Mouse (Mus musculus) kidney, embryonic 14.5 days (tissue): Measurements from ENCODE around the gene Smurf2. TPM values are rescaled to one million over a fixed set of nuclear protein-coding genes. Genes with fewer than 3 reads are reported as not detected.

Experiments used
- ATAC-seq: fragments of 200-750 bp; cut with Nextera tagmentation; 2 replicates; pipeline ENCODE4 v1.8.0; 2017; ENCODE audit warnings: moderate number of reproducible peaks, mild to moderate bottlenecking, moderate TSS enrichment, moderate library complexity; ENCODE audit not compliant: low FRiP score, low TSS enrichment
- H3K27ac ChIP-seq: fragments of 300-500 bp; sonication (generic); 2 replicates; pipeline ENCODE4 v1.5.1; 2014; ENCODE audit warnings: low read depth, mild to moderate bottlenecking, low read length, moderate library complexity, mixed read lengths
- H3K27me3 ChIP-seq: fragments of 300-500 bp; sonication (generic); 2 replicates; pipeline ENCODE4 v1.6.1; 2014; ENCODE audit warnings: mild to moderate bottlenecking, low read length; ENCODE audit not compliant: control insufficient read depth, insufficient read depth
- H3K36me3 ChIP-seq: fragments of 300-500 bp; sonication (generic); 2 replicates; pipeline ENCODE4 v1.6.1; 2014; ENCODE audit warnings: low read length, mixed read lengths; ENCODE audit not compliant: control insufficient read depth, insufficient read depth
- H3K4me1 ChIP-seq: fragments of 300-500 bp; sonication (generic); 2 replicates; pipeline ENCODE4 v1.6.1; 2014; ENCODE audit warnings: low read length, mixed read lengths; ENCODE audit not compliant: control insufficient read depth, insufficient read depth
- H3K4me2 ChIP-seq: fragments of 300-500 bp; sonication (generic); replicated peaks from 2 replicates; pipeline ENCODE4 v1.6.1; 2014; ENCODE audit warnings: low read depth, mild to moderate bottlenecking, low read length
- H3K4me3 ChIP-seq: fragments of 300-500 bp; sonication (generic); 2 replicates; pipeline ENCODE4 v1.5.1; 2014; ENCODE audit warnings: mild to moderate bottlenecking, low read length
- H3K9ac ChIP-seq: fragments of 300-500 bp; sonication (generic); 2 replicates; pipeline ENCODE4 v1.6.1; 2014; ENCODE audit warnings: low read depth, mild to moderate bottlenecking, low read length, moderate library complexity
- H3K9me3 ChIP-seq: fragments of 300-500 bp; sonication (generic); 2 replicates; pipeline ENCODE4 v1.6.1; 2016; ENCODE audit warnings: low read length; ENCODE audit not compliant: control insufficient read depth
- WGBS: fragments of 180-500 bp; shearing (Covaris S2); extraction: QIAGEN DNeasy Blood & Tissue Kit; methylation state at CpG from one replicate; pipeline ENCODE4 v1.1.7; 2014; 5-methylcytosine and 5-hydroxymethylcytosine counted together
- polyA plus RNA-seq: library from polyadenylated mRNA; unstranded; fragments of >200 nt; fragmentation: Nextera tagmentation; extraction: Ambion mirVana; gene quantifications from 2 replicates; pipeline ENCODE4 v1.2.1, GENCODE M21; 2014

The Smurf2 gene
- polyA plus RNA-seq, 1 experiment from 2014 or later: 19.1 TPM

DNA sequence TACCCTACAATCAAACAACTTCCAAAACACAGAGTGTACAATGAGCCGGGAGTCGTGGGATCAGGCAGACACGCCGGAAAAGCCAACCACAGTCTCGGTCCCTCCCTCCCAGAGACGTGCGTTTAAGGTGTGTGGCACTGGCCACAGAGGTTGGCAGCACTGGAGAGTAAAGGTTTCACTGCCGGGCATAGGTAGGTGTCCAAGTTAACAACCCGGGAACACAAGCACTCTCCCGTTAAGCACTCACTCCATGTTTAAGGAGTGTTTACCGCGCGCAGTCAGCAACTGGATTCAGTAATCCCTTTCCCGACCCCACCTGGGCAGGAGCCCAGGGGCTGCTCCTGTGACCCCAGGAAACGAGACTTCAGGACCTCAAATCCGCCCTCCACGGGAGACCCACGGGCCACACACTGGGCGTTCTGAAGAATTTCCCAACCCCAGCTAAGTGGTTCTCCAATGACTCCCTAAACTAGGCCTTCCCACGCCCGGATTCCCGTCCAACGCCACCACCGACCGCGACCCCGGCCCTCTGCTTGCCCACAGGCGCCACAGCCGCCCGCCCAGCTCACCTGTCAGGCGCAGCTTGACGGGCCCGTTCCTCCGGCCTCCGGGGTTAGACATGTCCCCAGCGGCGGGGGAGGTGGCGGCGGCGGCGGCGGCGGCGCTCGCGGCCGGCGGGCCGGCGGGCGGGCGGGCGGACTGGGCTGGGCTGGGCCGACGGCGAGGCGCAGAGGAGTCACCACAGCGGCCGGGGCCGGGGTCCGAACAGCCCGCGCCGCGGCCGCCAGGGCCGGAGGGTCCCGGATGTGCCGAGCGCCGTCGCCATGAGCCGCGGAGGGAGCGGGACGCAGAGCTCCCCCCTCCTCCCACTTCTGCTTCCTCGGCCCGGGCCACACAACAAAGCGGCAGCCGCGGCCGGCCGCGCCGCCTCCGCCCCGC is 634 bp downstream of the Smurf2 start:
- H3K27me3 ChIP-seq: no peaks in the 10 kb centered on the region
- peak overlapping the region; percentile 65 for H3K4me2 ChIP-seq
- peak overlapping the region; percentile 92 for H3K27ac ChIP-seq
- under 1% methylated on average over 66 of the region's 87 CpGs for WGBS
- peaks cover 13% of the 10 kb centered on the region for H3K4me1 ChIP-seq
- peak; percentile 90 for ATAC-seq
- H3K4me3 ChIP-seq: peak overlapping the region; percentile 91
- H3K9ac ChIP-seq: peak overlapping the region; percentile 97
- no peaks in the 10 kb centered on the region for H3K9me3 ChIP-seq
- H3K36me3 ChIP-seq: no peaks in the 10 kb centered on the region

GRCm38 (mm10) chr11:106918901-106919300 is 1.6 kb downstream of the Smurf2 start:
- no peaks in the 10 kb centered on the region for H3K27me3 ChIP-seq

DNA sequence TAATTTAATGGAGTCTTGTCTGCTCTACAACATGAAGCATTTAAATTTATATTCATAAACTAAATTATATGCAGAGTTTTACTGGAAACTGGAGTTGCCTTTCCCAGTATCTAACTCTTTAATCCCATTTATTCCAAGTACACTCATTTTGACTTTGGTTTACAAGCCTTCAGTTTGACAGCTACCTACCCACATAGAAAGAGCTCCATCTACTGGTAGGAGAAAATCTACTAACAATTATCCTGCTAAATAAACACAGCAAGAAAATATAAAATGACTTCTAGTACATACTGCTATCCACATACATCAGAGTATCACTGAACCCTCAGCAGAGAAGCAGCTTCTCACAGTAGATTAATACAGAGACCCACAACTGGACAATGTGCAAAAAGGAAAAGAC is 9.3 kb downstream of the Smurf2 start:
- Histone ChIP-seq H3K9me3 (no peaks in the 10 kb centered on the region), H3K36me3 (no peaks in the 10 kb centered on the region), H3K27me3 (no peaks in the 10 kb centered on the region), H3K27ac (no peak overlapping the region), H3K9ac (no peak overlapping the region), H3K4me1 (no peaks in the 10 kb centered on the region), H3K4me2 (no peak overlapping the region), H3K4me3 (no peak overlapping the region)
- no peak for ATAC-seq

More at GRCm38 (mm10) chr11:106918901-106919300, 1.6 kb downstream of the Smurf2 start:
- Histone ChIP-seq H3K4me2 (peak overlapping the region; percentile 65), H3K27ac (no peak overlapping the region), H3K9ac (peak overlapping the region; percentile 97), H3K9me3 (no peaks in the 10 kb centered on the region), H3K36me3 (no peaks in the 10 kb centered on the region), H3K4me1 (peaks cover 13% of the 10 kb centered on the region), H3K4me3 (peak overlapping the region; percentile 91)
- ATAC-seq: no peak
- WGBS: 27% methylated on average over 8 of the region's 8 CpGs

DNA sequence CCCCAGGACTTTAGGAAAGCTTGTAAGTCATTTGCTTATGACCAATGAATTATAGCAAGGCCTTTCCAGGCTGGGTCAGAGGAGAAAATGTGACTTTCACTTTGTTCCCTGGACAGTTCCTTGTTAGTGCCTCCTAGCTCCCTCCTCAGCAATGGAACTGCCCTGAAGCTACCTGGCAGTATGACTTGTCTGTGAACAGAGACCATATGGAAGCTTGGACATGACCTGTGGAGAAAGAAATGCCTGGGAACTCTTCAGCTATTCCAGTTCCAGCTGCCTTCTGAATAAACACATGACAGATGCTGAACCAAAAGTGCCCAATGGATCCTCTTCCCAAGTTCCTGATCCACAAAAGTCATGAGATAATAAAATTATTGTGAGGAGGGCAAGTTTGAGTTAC is 12.5 kb downstream of the Smurf2 start:
- Histone ChIP-seq H3K4me1 (no peaks in the 10 kb centered on the region), H3K27ac (no peak overlapping the region), H3K36me3 (no peaks in the 10 kb centered on the region), H3K4me3 (no peak overlapping the region), H3K9me3 (no peaks in the 10 kb centered on the region), H3K9ac (no peak overlapping the region), H3K4me2 (no peak overlapping the region), H3K27me3 (no peaks in the 10 kb centered on the region)
- ATAC-seq: no peak

GRCm38 (mm10) chr11:106907253-106907652 is 13.3 kb downstream of the Smurf2 start:
- H3K27me3 ChIP-seq: no peaks in the 10 kb centered on the region
- H3K9me3 ChIP-seq: no peaks in the 10 kb centered on the region
- no peak overlapping the region for H3K4me2 ChIP-seq
- 91% methylated on average over 1 of the region's 1 CpGs for WGBS
- H3K4me1 ChIP-seq: no peaks in the 10 kb centered on the region
- no peak overlapping the region for H3K4me3 ChIP-seq
- no peaks in the 10 kb centered on the region for H3K36me3 ChIP-seq
- H3K27ac ChIP-seq: no peak overlapping the region
- no peak for ATAC-seq
- H3K9ac ChIP-seq: no peak overlapping the region

DNA sequence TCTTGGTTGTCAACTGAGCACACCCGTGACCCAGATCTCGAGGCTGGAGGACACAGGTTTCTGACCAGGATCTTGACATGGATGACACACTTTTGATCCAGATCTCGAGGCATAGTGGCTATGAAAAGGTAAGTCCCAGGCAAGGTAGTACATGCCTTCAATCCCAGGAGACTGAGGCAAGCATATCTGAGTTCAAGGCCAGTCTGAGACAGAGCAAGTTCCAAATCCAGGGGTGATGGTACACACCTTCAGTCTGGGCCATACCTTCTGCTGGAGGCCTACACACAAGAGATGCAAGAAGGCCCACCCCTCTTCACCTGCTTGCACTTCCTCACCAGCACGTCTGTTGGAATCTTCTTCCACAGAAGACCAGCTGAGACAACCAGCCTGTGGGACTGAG is 14.8 kb downstream of the Smurf2 start:
- Histone ChIP-seq H3K4me3 (no peak overlapping the region), H3K4me1 (no peaks in the 10 kb centered on the region), H3K9me3 (no peaks in the 10 kb centered on the region), H3K9ac (no peak overlapping the region), H3K36me3 (no peaks in the 10 kb centered on the region), H3K4me2 (no peak overlapping the region), H3K27ac (no peak overlapping the region), H3K27me3 (no peaks in the 10 kb centered on the region)
- no peak for ATAC-seq
- WGBS: 91% methylated on average over 4 of the region's 4 CpGs

DNA sequence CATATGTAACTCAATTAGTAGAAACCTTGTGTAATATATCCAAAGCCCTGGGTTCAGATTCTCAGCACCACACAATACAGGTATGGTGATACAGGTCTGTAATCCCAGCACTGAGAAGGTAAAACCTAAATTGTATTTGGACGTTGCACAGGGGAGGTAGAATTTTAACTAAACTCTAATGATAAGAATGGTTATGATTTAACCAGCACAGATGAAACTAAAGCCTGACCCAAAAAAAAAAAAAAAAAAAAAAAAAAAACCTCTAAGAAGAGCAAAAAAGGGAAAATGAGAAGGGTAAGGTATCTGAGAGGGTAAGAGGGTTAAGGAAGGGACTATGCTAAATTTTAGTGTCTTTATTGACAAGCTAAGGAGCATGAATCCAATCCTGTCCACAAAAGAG is 20.7 kb downstream of the Smurf2 start:
- H3K36me3 ChIP-seq: no peaks in the 10 kb centered on the region
- no peak for ATAC-seq

GRCm38 (mm10) chr11:106896561-106897168 is 23.9 kb downstream of the Smurf2 start:
- no peak for ATAC-seq
- no peak overlapping the region for H3K9ac ChIP-seq
- WGBS: 90% methylated on average over 2 of the region's 2 CpGs
- no peak overlapping the region for H3K4me2 ChIP-seq
- no peaks in the 10 kb centered on the region for H3K36me3 ChIP-seq
- no peaks in the 10 kb centered on the region for H3K27me3 ChIP-seq
- H3K27ac ChIP-seq: no peak overlapping the region
- peaks cover 5% of the 10 kb centered on the region; the same call in 1 of the 2 replicates for H3K4me1 ChIP-seq
- no peaks in the 10 kb centered on the region for H3K9me3 ChIP-seq
- no peak overlapping the region for H3K4me3 ChIP-seq

More for the DNA sequence above, 20.7 kb downstream of the Smurf2 start:
- no peak overlapping the region for H3K27ac ChIP-seq
- H3K4me3 ChIP-seq: no peak overlapping the region
- WGBS: 81% methylated on average over 1 of the region's 1 CpGs
- no peaks in the 10 kb centered on the region for H3K9me3 ChIP-seq
- H3K4me1 ChIP-seq: no peaks in the 10 kb centered on the region
- no peaks in the 10 kb centered on the region for H3K27me3 ChIP-seq
- no peak overlapping the region for H3K9ac ChIP-seq
- no peak overlapping the region for H3K4me2 ChIP-seq

DNA sequence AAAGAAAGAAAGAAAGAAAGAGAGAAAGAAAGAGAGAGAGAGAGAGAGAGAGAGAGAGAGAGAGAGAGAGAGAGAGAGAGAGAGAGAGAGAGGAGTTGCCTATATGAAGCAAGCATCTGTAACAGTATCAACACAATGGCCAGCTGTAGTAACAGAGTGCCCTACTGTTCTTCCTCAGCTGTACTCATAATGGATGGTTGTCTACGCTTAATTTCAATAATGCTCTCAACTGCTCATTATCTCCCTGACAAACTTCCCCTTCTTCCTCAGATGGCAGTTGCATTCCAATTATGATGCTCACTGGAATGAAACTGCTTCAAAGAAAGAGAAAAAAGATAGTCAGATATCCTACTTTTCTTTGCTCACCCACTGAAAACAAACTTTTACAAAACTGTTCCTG is 36.9 kb downstream of the Smurf2 start:
- Histone ChIP-seq H3K27me3 (no peaks in the 10 kb centered on the region), H3K4me1 (peaks cover 7% of the 10 kb centered on the region; the same call in 1 of the 2 replicates), H3K9me3 (no peaks in the 10 kb centered on the region), H3K4me3 (no peak overlapping the region), H3K9ac (no peak overlapping the region), H3K4me2 (no peak overlapping the region), H3K27ac (no peak overlapping the region), H3K36me3 (no peaks in the 10 kb centered on the region)
- 88% methylated on average over 1 of the region's 1 CpGs for WGBS
- ATAC-seq: no peak
